Mouse (Mus musculus) layer of hippocampus, adult 2 months (tissue): Measurements from ENCODE around the gene Lrrfip1. TPM values are rescaled to one million over a fixed set of nuclear protein-coding genes. Genes with fewer than 3 reads are reported as not detected.

Experiments
- DNase-seq, 2 experiments: peaks; one replicate each; pipeline ENCODE4 v3.0.0; 2022; ENCODE audit warnings: low spot score in 2 of 2
- H3K27ac ChIP-seq: fragments of 200-600 bp; 2 replicates; pipeline ENCODE4 v1.8.1; 2022
- H3K4me3 ChIP-seq: fragments of 200-600 bp; 2 replicates; pipeline ENCODE4 v1.8.1; 2022; ENCODE audit warnings: mild to moderate bottlenecking
- CTCF ChIP-seq: fragments of 200-600 bp; conservative IDR thresholded peaks from 2 replicates; pipeline ENCODE4 v1.8.1; 2022; ENCODE audit warnings: antibody characterized with exemption, mild to moderate bottlenecking, moderate library complexity
- total RNA-seq, 2 experiments: library from RNA; stranded (reverse); gene quantifications; 2 replicates each; pipeline ENCODE4 v1.2.3; 2021

Lrrfip1 gene
- total RNA-seq, 2 experiments from 2014 or later = 77.6 to 82.3 TPM

GRCm38 (mm10) chr1:91069575-91069974, 71.0 kb downstream of the Lrrfip1 start:
- no peak for DNase-seq
- no peak overlapping the region for H3K27ac ChIP-seq
- TF ChIP-seq CTCF = no peak

GRCm38 (mm10) chr1:91070547-91070946, 72.0 kb downstream of the Lrrfip1 start:
- no peak for TF ChIP-seq CTCF
- no peak overlapping the region for H3K27ac ChIP-seq
- DNase-seq = no peak
- no peak overlapping the region for H3K4me3 ChIP-seq

More at GRCm38 (mm10) chr1:91069575-91069974, 71.0 kb downstream of the Lrrfip1 start:
- no peak overlapping the region for H3K4me3 ChIP-seq

- Histone ChIP-seq H3K4me3 (no peak overlapping the region), H3K27ac (no peak overlapping the region)
- DNase-seq = no peak
- TF ChIP-seq CTCF = no peak
Observed at GRCm38 (mm10) chr1:91071671-91072290, 73.2 kb downstream of the Lrrfip1 start.

GRCm38 (mm10) chr1:91076946-91077345, 78.4 kb downstream of the Lrrfip1 start:
- TF ChIP-seq CTCF = no peak
- Histone ChIP-seq H3K4me3 (no peak overlapping the region), H3K27ac (no peak overlapping the region; the same call in 1 of the 2 replicates)
- no peak for DNase-seq

GRCm38 (mm10) chr1:91077456-91077855, 78.9 kb downstream of the Lrrfip1 start:
- Histone ChIP-seq H3K4me3 (no peak overlapping the region), H3K27ac (peak overlapping the region; percentile 25; the same call in 1 of the 2 replicates)
- no peak for DNase-seq
- TF ChIP-seq CTCF = no peak

GRCm38 (mm10) chr1:91077980-91078379, 79.4 kb downstream of the Lrrfip1 start:
- no peak for DNase-seq
- no peak for TF ChIP-seq CTCF
- no peak overlapping the region for H3K4me3 ChIP-seq
- H3K27ac ChIP-seq = peak overlapping the region; percentile 25; the same call in 1 of the 2 replicates

- no peak for DNase-seq
- Histone ChIP-seq H3K27ac (no peak overlapping the region), H3K4me3 (no peak overlapping the region)
- no peak for TF ChIP-seq CTCF
Observed at GRCm38 (mm10) chr1:91079740-91080422, 81.3 kb downstream of the Lrrfip1 start.

GRCm38 (mm10) chr1:91080423-91080749, 81.8 kb downstream of the Lrrfip1 start:
- no peak for DNase-seq
- Histone ChIP-seq H3K27ac (no peak overlapping the region), H3K4me3 (no peak overlapping the region)
- TF ChIP-seq CTCF = peak; percentile 38

- DNase-seq = no peak
- no peak overlapping the region for H3K27ac ChIP-seq
- no peak overlapping the region for H3K4me3 ChIP-seq
- no peak for TF ChIP-seq CTCF
Observed at GRCm38 (mm10) chr1:91084374-91084773, 85.8 kb downstream of the Lrrfip1 start.

- no peak for TF ChIP-seq CTCF
- no peak overlapping the region for H3K4me3 ChIP-seq
- no peak for DNase-seq
- H3K27ac ChIP-seq = no peak overlapping the region
Observed at GRCm38 (mm10) chr1:91085009-91085408, 86.5 kb downstream of the Lrrfip1 start.

- Histone ChIP-seq H3K27ac (0 out of 2 replicates have a peak overlapping the region, but pooled peaks have one; percentile 32), H3K4me3 (no peak overlapping the region)
- no peak for TF ChIP-seq CTCF
- DNase-seq = no peak
Observed at GRCm38 (mm10) chr1:91085686-91086085, 87.1 kb downstream of the Lrrfip1 start.

- peak in 1 of 2 experiments; percentile 34 for DNase-seq
Observed at GRCm38 (mm10) chr1:91086325-91086724, 87.8 kb downstream of the Lrrfip1 start.

GRCm38 (mm10) chr1:91086748-91087147, 88.2 kb downstream of the Lrrfip1 start:
- DNase-seq = no peak
- no peak for TF ChIP-seq CTCF
- Histone ChIP-seq H3K4me3 (no peak overlapping the region), H3K27ac (0 out of 2 replicates have a peak overlapping the region, but pooled peaks have one; percentile 6)

More at GRCm38 (mm10) chr1:91086325-91086724, 87.8 kb downstream of the Lrrfip1 start:
- no peak for TF ChIP-seq CTCF
- Histone ChIP-seq H3K4me3 (no peak overlapping the region), H3K27ac (0 out of 2 replicates have a peak overlapping the region, but pooled peaks have one; percentile 32)

- no peak for TF ChIP-seq CTCF
- Histone ChIP-seq H3K27ac (no peak overlapping the region), H3K4me3 (no peak overlapping the region)
- DNase-seq = no peak
Observed at GRCm38 (mm10) chr1:91088027-91088426, 89.5 kb downstream of the Lrrfip1 start.
